Mouse (Mus musculus): ENCODE measurements around the gene Olfr1316. TPM values are rescaled to one million over a fixed set of nuclear protein-coding genes. Genes with fewer than 3 reads are reported as not detected.

Olfr1316 gene
- total RNA-seq (2015) (not detected in 2 replicates), total RNA-seq (2017) (not detected in 2 replicates)

GRCm38 (mm10) chr2:112134877-112135276 is at the start of gene Olfr1316:
Gene Olfr1316, minus strand, starts transcription at chr2:112134977.
- no peak for ATAC-seq (replicated peaks; ENCODE audit: poor library complexity)

GRCm38 (mm10) chr2:112153898-112154297 is 19.1 kb upstream of the Olfr1316 start, which contains the start of gene Olfr1318:
Gene Olfr1318, plus strand, starts transcription at chr2:112154198.
- no peak for ATAC-seq (replicated peaks; ENCODE audit: poor library complexity)

GRCm38 (mm10) chr2:112140029-112140428 is 5.3 kb upstream of the Olfr1316 start, which contains the start of gene Olfr1317:
Gene Olfr1317, plus strand, starts transcription at chr2:112140329.
- ATAC-seq (replicated peaks; ENCODE audit: poor library complexity): no peak

- ATAC-seq (replicated peaks; ENCODE audit: poor library complexity): no peak
These were observed 19.4 kb downstream of the Olfr1316 start, which contains the start of gene Olfr1315-ps1 for GRCm38 (mm10) chr2:112115340-112115739. Gene Olfr1315-ps1, minus strand, starts transcription at chr2:112115440.

- ATAC-seq (replicated peaks; ENCODE audit: poor library complexity): no peak
These were observed 38.1 kb downstream of the Olfr1316 start, which contains the start of gene Olfr1314 for GRCm38 (mm10) chr2:112096681-112097080. Gene Olfr1314, minus strand, starts transcription at chr2:112096781.

- no peak for ATAC-seq (replicated peaks; ENCODE audit: poor library complexity)
These were observed 57.0 kb downstream of the Olfr1316 start, which contains the start of gene Olfr1313 for GRCm38 (mm10) chr2:112077743-112078142. Gene Olfr1313, minus strand, starts transcription at chr2:112077843.

Other genes starting within 250 kb of the Olfr1316 start
- gene Olfr1306, start 218.7 kb downstream of the Olfr1316 start, total RNA-seq (2015): not detected in 2 replicates
- gene Olfr1306, start 218.7 kb downstream of the Olfr1316 start, total RNA-seq (2017): not detected in 2 replicates
- not detected in 2 replicates for gene Olfr1307, start 185.5 kb downstream of the Olfr1316 start, total RNA-seq (2015)
- 0.03 TPM in 1 of 2 replicates, not detected in the other for gene Olfr1307, start 185.5 kb downstream of the Olfr1316 start, total RNA-seq (2017)
- gene Olfr1308, start 170.0 kb downstream of the Olfr1316 start, total RNA-seq (2015): not detected in 2 replicates
- not detected in 2 replicates for gene Olfr1308, start 170.0 kb downstream of the Olfr1316 start, total RNA-seq (2017)
- gene Olfr1309, start 144.7 kb downstream of the Olfr1316 start, total RNA-seq (2015): not detected in 2 replicates
- gene Olfr1309, start 144.7 kb downstream of the Olfr1316 start, total RNA-seq (2017): not detected in 2 replicates
- not detected in 2 replicates for gene Olfr1310, start 122.3 kb downstream of the Olfr1316 start, total RNA-seq (2015)
- gene Olfr1310, start 122.3 kb downstream of the Olfr1316 start, total RNA-seq (2017): not detected in 2 replicates
- not detected in 2 replicates for gene Olfr1311, start 110.6 kb downstream of the Olfr1316 start, total RNA-seq (2015)
- gene Olfr1311, start 110.6 kb downstream of the Olfr1316 start, total RNA-seq (2017): not detected in 2 replicates
- gene Olfr1312, start 84.7 kb downstream of the Olfr1316 start, total RNA-seq (2015): not detected in 2 replicates
- not detected in 2 replicates for gene Olfr1312, start 84.7 kb downstream of the Olfr1316 start, total RNA-seq (2017)
- not detected in 2 replicates for gene Olfr1313, start 57.1 kb downstream of the Olfr1316 start, total RNA-seq (2015)
- not detected in 2 replicates for gene Olfr1313, start 57.1 kb downstream of the Olfr1316 start, total RNA-seq (2017)
- not detected in 2 replicates for gene Olfr1314, start 38.2 kb downstream of the Olfr1316 start, total RNA-seq (2015)
- not detected in 2 replicates for gene Olfr1314, start 38.2 kb downstream of the Olfr1316 start, total RNA-seq (2017)
- not detected in 2 replicates for gene Olfr1315-ps1, start 19.5 kb downstream of the Olfr1316 start, total RNA-seq (2015)
- not detected in 2 replicates for gene Olfr1315-ps1, start 19.5 kb downstream of the Olfr1316 start, total RNA-seq (2017)
- not detected in 2 replicates for gene Olfr1317, start 5.4 kb upstream of the Olfr1316 start, total RNA-seq (2015)
- gene Olfr1317, start 5.4 kb upstream of the Olfr1316 start, total RNA-seq (2017): not detected in 2 replicates
- gene Olfr1318, start 19.2 kb upstream of the Olfr1316 start, total RNA-seq (2015): not detected in 2 replicates
- gene Olfr1318, start 19.2 kb upstream of the Olfr1316 start, total RNA-seq (2017): not detected in 2 replicates
- gene Lpcat4, start 104.5 kb upstream of the Olfr1316 start, total RNA-seq (2015): 20.5 and 25.2 TPM in 2 replicates
- 7.8 and 8.5 TPM in 2 replicates for gene Lpcat4, start 104.5 kb upstream of the Olfr1316 start, total RNA-seq (2017)
- not detected in 2 replicates for gene Nutm1, start 124.3 kb upstream of the Olfr1316 start, total RNA-seq (2015)
- not detected in 2 replicates for gene Nutm1, start 124.3 kb upstream of the Olfr1316 start, total RNA-seq (2017)
- gene Nop10, start 126.9 kb upstream of the Olfr1316 start, total RNA-seq (2015): 153 and 154 TPM in 2 replicates
- gene Nop10, start 126.9 kb upstream of the Olfr1316 start, total RNA-seq (2017): 182 and 256 TPM in 2 replicates
- 55.6 and 71.4 TPM in 2 replicates for gene Slc12a6, start 130.8 kb upstream of the Olfr1316 start, total RNA-seq (2015)
- 50.6 and 58.6 TPM in 2 replicates for gene Slc12a6, start 130.8 kb upstream of the Olfr1316 start, total RNA-seq (2017)
- 0.17 TPM in 1 of 2 replicates, not detected in the other for gene Gm21985, start 131.3 kb upstream of the Olfr1316 start, total RNA-seq (2015)
- gene Gm21985, start 131.3 kb upstream of the Olfr1316 start, total RNA-seq (2017): 0.57 and 1.3 TPM in 2 replicates
- gene Emc4, start 233.1 kb upstream of the Olfr1316 start, total RNA-seq (2015): 97.1 and 106 TPM in 2 replicates
- gene Emc4, start 233.1 kb upstream of the Olfr1316 start, total RNA-seq (2017): 73.0 and 77.6 TPM in 2 replicates
- gene Katnbl1, start 244.2 kb upstream of the Olfr1316 start, total RNA-seq (2015): 20.3 and 24.7 TPM in 2 replicates
- 15.7 and 20.2 TPM in 2 replicates for gene Katnbl1, start 244.2 kb upstream of the Olfr1316 start, total RNA-seq (2017)